Mouse (Mus musculus): Measurements from ENCODE around the gene Pik3cg. TPM values are rescaled to one million over a fixed set of nuclear protein-coding genes. Genes with fewer than 3 reads are reported as not detected.

Pik3cg gene
- polyA plus RNA-seq, 1 experiment = 37.6 TPM

DNA sequence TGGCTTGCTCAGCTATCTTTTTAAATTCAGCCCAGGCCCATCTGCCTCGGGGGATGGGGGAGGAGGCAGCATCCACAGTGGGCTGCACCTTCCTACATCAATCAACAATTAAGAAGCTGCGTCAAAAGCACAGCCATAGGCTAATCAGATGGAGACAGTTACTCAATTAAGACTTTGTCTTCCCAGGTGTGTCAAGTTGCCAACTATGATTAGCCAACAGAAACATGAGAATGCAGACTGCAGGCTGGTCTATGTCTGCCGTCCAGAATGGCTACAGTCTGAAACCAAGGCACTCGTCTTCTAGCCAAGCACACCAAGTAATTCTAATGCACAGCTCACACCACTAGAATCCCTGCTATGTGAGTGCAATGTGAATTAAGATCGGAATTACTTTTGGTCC is 29.4 kb upstream of the Pik3cg start:
- TF ChIP-seq CTCF (IDR thresholded peaks at IDR 0.05; ENCODE audit: borderline replicate concordance, control insufficient read depth, extremely low read depth, insufficient read depth, low read length, poor library complexity) (no peak), POLR2A (IDR thresholded peaks at IDR 0.05; ENCODE audit: control insufficient read depth, extremely low read depth, insufficient read depth, low read length, poor library complexity) (no peak)

DNA sequence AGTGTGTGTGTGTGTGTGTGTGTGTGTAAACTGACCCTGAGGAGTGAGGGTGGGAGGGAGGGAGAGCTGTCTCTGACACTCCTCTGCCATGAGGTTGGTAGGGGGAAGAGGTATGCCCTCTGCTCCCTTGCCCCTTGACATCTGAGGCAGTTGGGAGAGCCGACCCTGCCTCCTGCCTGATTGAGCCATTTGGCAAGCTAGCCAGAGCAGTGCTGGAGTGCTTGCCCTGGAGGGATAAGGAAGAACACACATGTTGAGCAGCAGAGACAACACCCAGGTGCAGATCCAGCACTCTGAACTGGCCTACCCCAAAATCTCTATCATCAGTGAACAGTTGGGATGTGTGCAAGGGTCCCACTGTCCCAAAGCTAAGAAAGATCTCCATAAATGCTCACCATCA is 28.7 kb upstream of the Pik3cg start:
- DNase-seq = no peak
- Histone ChIP-seq H3K4me3 (ENCODE audit: control insufficient read depth, insufficient read depth, low read length) (no peak overlapping the region), H3K4me1 (replicated peaks; ENCODE audit: control insufficient read depth, insufficient read depth, low read length) (no peaks in the 10 kb centered on the region), H3K27ac (ENCODE audit: control insufficient read depth, insufficient read depth, low read length) (no peak overlapping the region), H3K36me3 (ENCODE audit: control insufficient read depth, insufficient read depth, low read length) (no peaks in the 10 kb centered on the region), H3K27me3 (ENCODE audit: control insufficient read depth, insufficient read depth, low read length) (no peaks in the 10 kb centered on the region)
- 95% methylated on average over 1 of the region's 1 CpGs for WGBS
- TF ChIP-seq POLR2A (IDR thresholded peaks at IDR 0.05; ENCODE audit: control insufficient read depth, extremely low read depth, insufficient read depth, low read length, poor library complexity) = no peak
- no peak for TF ChIP-seq CTCF (IDR thresholded peaks at IDR 0.05; ENCODE audit: borderline replicate concordance, control insufficient read depth, extremely low read depth, insufficient read depth, low read length, poor library complexity)

More for the DNA sequence above, 29.4 kb upstream of the Pik3cg start:
- Histone ChIP-seq H3K4me1 (replicated peaks; ENCODE audit: control insufficient read depth, insufficient read depth, low read length) (no peaks in the 10 kb centered on the region), H3K36me3 (ENCODE audit: control insufficient read depth, insufficient read depth, low read length) (no peaks in the 10 kb centered on the region), H3K27ac (ENCODE audit: control insufficient read depth, insufficient read depth, low read length) (no peak overlapping the region), H3K4me3 (ENCODE audit: control insufficient read depth, insufficient read depth, low read length) (no peak overlapping the region), H3K27me3 (ENCODE audit: control insufficient read depth, insufficient read depth, low read length) (no peaks in the 10 kb centered on the region)
- 84% methylated on average over 5 of the region's 5 CpGs for WGBS
- DNase-seq = no peak

DNA sequence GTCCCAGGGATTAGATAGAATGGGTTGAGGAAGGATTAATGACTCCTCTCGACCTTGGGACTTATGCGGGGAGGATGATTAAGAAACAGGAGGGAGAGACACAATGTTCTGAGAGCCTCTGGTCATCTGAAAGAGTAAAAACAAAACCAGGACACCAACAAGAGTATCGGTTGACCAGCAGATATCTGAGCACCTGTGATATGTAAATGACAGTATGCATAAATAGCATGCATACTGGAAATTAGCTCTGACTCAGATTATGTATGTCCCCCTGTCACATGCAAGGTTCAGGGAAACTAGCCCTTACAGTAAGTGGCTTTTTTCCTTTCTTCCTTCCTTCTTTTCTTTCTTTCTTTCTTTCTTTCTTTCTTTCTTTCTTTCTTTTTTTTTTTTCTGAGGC is 28.0 kb upstream of the Pik3cg start:
- no peak for DNase-seq

DNA sequence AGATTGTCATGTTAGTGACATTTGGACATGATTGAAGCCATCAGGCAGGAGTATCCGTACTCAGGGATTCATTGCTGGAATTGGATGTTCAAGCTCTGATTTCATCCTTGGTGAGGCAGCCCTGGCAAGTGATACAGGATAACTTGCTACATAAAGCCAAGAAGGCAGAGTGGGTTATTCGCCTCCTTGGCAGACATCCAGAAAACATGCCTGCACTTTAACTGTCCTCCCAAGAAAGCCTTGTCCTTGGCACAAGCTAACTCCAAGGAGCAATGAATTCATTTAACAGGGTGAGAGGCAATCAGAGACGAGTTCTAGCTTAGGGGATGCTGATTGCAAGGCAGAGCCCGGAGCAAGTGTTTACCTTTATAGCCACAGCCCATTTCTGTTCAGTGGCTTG is 25.4 kb upstream of the Pik3cg start:
- no peak overlapping the region for H3K27ac ChIP-seq (ENCODE audit: control insufficient read depth, insufficient read depth, low read length)
- TF ChIP-seq POLR2A (IDR thresholded peaks at IDR 0.05; ENCODE audit: control insufficient read depth, extremely low read depth, insufficient read depth, low read length, poor library complexity) (no peak), CTCF (IDR thresholded peaks at IDR 0.05; ENCODE audit: borderline replicate concordance, control insufficient read depth, extremely low read depth, insufficient read depth, low read length, poor library complexity) (no peak)
- H3K4me3 ChIP-seq (ENCODE audit: control insufficient read depth, insufficient read depth, low read length) = no peak overlapping the region
- 81% methylated on average over 4 of the region's 4 CpGs for WGBS
- no peaks in the 10 kb centered on the region for H3K4me1 ChIP-seq (replicated peaks; ENCODE audit: control insufficient read depth, insufficient read depth, low read length)
- DNase-seq = no peak
- H3K27me3 ChIP-seq (ENCODE audit: control insufficient read depth, insufficient read depth, low read length) = no peaks in the 10 kb centered on the region
- H3K36me3 ChIP-seq (ENCODE audit: control insufficient read depth, insufficient read depth, low read length) = no peaks in the 10 kb centered on the region

More for the DNA sequence above, 28.0 kb upstream of the Pik3cg start:
- no peaks in the 10 kb centered on the region for H3K4me1 ChIP-seq (replicated peaks; ENCODE audit: control insufficient read depth, insufficient read depth, low read length)
- H3K4me3 ChIP-seq (ENCODE audit: control insufficient read depth, insufficient read depth, low read length) = no peak overlapping the region
- no peaks in the 10 kb centered on the region for H3K36me3 ChIP-seq (ENCODE audit: control insufficient read depth, insufficient read depth, low read length)
- H3K27ac ChIP-seq (ENCODE audit: control insufficient read depth, insufficient read depth, low read length) = no peak overlapping the region
- 97% methylated on average over 3 of the region's 3 CpGs for WGBS
- no peaks in the 10 kb centered on the region for H3K27me3 ChIP-seq (ENCODE audit: control insufficient read depth, insufficient read depth, low read length)
- no peak for TF ChIP-seq POLR2A (IDR thresholded peaks at IDR 0.05; ENCODE audit: control insufficient read depth, extremely low read depth, insufficient read depth, low read length, poor library complexity)
- no peak for TF ChIP-seq CTCF (IDR thresholded peaks at IDR 0.05; ENCODE audit: borderline replicate concordance, control insufficient read depth, extremely low read depth, insufficient read depth, low read length, poor library complexity)

DNA sequence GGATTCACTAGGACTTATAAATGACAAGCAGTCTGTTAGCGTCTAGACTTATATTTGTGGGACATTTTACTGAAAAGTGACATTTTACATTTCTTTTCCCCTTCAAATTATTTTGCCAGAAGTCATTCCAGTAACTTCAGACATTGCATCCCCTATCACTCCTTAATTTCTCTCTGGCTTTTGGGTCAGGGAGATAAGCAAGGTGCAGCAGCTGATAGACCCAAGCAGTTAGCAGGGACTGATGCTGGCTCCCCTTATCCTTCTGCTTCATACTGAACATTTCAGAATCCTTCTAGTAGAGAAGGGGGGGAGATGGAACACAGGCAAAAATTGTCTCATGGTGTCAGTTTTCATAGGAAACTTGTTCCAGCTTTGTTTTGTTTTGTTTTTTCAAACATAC is 22.9 kb upstream of the Pik3cg start:
- no peak for TF ChIP-seq POLR2A (IDR thresholded peaks at IDR 0.05; ENCODE audit: control insufficient read depth, extremely low read depth, insufficient read depth, low read length, poor library complexity)
- TF ChIP-seq CTCF (IDR thresholded peaks at IDR 0.05; ENCODE audit: borderline replicate concordance, control insufficient read depth, extremely low read depth, insufficient read depth, low read length, poor library complexity) = no peak
- Histone ChIP-seq H3K36me3 (ENCODE audit: control insufficient read depth, insufficient read depth, low read length) (no peaks in the 10 kb centered on the region), H3K4me1 (replicated peaks; ENCODE audit: control insufficient read depth, insufficient read depth, low read length) (no peaks in the 10 kb centered on the region), H3K27me3 (ENCODE audit: control insufficient read depth, insufficient read depth, low read length) (no peaks in the 10 kb centered on the region), H3K4me3 (ENCODE audit: control insufficient read depth, insufficient read depth, low read length) (no peak overlapping the region), H3K27ac (ENCODE audit: control insufficient read depth, insufficient read depth, low read length) (no peak overlapping the region)
- no peak for DNase-seq
- WGBS = 98% methylated on average over 1 of the region's 1 CpGs

DNA sequence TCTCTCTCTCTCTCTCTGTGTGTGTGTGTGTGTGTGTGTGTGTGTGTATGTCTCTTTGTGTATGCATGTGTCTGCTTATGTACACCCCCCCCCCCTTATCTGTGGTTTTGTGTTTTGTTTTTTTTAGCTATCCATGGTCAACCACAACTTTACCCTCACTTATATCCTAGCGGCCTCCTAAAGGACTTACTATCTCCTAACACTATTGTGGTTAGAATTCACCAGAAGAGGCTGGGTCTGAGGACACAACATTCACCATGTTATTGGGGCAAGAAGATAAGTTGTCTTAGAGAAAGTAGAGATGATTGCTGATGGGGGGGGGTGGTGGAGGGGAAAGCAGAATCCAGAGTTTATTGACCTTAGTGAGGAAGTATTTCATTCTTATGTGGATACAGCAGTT is 15.2 kb upstream of the Pik3cg start:
- Histone ChIP-seq H3K4me3 (ENCODE audit: control insufficient read depth, insufficient read depth, low read length) (no peak overlapping the region), H3K36me3 (ENCODE audit: control insufficient read depth, insufficient read depth, low read length) (no peaks in the 10 kb centered on the region), H3K27me3 (ENCODE audit: control insufficient read depth, insufficient read depth, low read length) (no peaks in the 10 kb centered on the region), H3K4me1 (replicated peaks; ENCODE audit: control insufficient read depth, insufficient read depth, low read length) (no peaks in the 10 kb centered on the region), H3K27ac (ENCODE audit: control insufficient read depth, insufficient read depth, low read length) (no peak overlapping the region)
- 19% methylated on average over 1 of the region's 1 CpGs for WGBS
- TF ChIP-seq CTCF (IDR thresholded peaks at IDR 0.05; ENCODE audit: borderline replicate concordance, control insufficient read depth, extremely low read depth, insufficient read depth, low read length, poor library complexity) = no peak
- no peak for TF ChIP-seq POLR2A (IDR thresholded peaks at IDR 0.05; ENCODE audit: control insufficient read depth, extremely low read depth, insufficient read depth, low read length, poor library complexity)
- no peak for DNase-seq

DNA sequence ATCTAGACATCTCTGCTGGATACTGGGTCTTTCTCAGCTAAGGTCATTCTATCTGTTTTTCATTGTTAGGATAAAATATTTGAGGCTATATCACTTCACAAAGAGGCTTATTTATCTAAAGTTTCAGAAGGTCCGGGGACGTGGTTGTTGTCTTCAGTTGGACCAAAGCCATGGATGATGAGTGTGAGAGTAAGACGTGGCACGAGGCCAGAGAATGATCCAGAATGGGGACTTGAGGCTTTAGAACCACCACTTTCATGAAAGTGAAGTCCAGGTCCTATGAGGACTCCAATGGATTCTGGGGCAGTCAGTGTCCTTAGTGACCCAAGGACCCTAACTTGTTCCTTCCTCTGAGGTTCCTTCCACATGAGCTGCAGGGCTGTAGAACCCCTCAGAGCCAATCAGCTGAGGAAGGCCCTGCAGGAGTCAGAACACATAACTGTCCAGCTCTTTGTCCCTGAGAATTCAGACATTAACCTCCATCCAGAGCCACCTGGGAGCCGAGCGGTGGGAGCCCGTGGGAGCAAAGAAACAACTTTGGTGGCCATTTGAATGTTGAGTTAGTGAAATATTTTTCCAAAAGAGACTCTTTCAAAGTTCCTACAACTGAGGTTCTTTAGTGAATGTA is 14.4 kb upstream of the Pik3cg start:
- TF ChIP-seq CTCF (IDR thresholded peaks at IDR 0.05; ENCODE audit: borderline replicate concordance, control insufficient read depth, extremely low read depth, insufficient read depth, low read length, poor library complexity) (no peak), POLR2A (IDR thresholded peaks at IDR 0.05; ENCODE audit: control insufficient read depth, extremely low read depth, insufficient read depth, low read length, poor library complexity) (no peak)
- no peak for DNase-seq
- Histone ChIP-seq H3K27me3 (ENCODE audit: control insufficient read depth, insufficient read depth, low read length) (no peaks in the 10 kb centered on the region), H3K4me1 (replicated peaks; ENCODE audit: control insufficient read depth, insufficient read depth, low read length) (no peaks in the 10 kb centered on the region), H3K4me3 (ENCODE audit: control insufficient read depth, insufficient read depth, low read length) (no peak overlapping the region), H3K27ac (ENCODE audit: control insufficient read depth, insufficient read depth, low read length) (no peak overlapping the region), H3K36me3 (ENCODE audit: control insufficient read depth, insufficient read depth, low read length) (no peaks in the 10 kb centered on the region)
- WGBS = 93% methylated on average over 7 of the region's 7 CpGs

Measured in thymus, adult 2 months (tissue).